Mouse (Mus musculus) heart, embryonic 13.5 days (tissue): ENCODE data around the gene Tnfsf9. TPM values are rescaled to one million over a fixed set of nuclear protein-coding genes. Genes with fewer than 3 reads are reported as not detected.
"Not testable (repeated sequence)": the region's sequence is repeated elsewhere in the genome, so short reads cannot be mapped to it uniquely, and the experiment has no call there.

ENCODE experiments used
- ATAC-seq: fragments of 200-750 bp; cut with Nextera tagmentation; 2 replicates; pipeline ENCODE4 v1.8.0; 2017; ENCODE audit warnings: moderate TSS enrichment; ENCODE audit not compliant: insufficient number of reproducible peaks, low FRiP score, low TSS enrichment; ENCODE audit errors: extremely low read depth
- H3K27ac ChIP-seq: fragments of 300-500 bp; sonication (generic); replicated peaks from 2 replicates; pipeline ENCODE4 v1.5.1; 2015; ENCODE audit warnings: moderate library complexity, mild to moderate bottlenecking, inconsistent platforms
- H3K27me3 ChIP-seq: fragments of 300-500 bp; sonication (generic); replicated peaks from 2 replicates; pipeline ENCODE4 v1.6.1; 2015; ENCODE audit warnings: mild to moderate bottlenecking, inconsistent platforms
- H3K36me3 ChIP-seq: fragments of 300-500 bp; sonication (generic); 2 replicates; pipeline ENCODE4 v1.6.1; 2015; ENCODE audit warnings: mild to moderate bottlenecking, inconsistent platforms
- H3K4me1 ChIP-seq: fragments of 300-500 bp; sonication (generic); 2 replicates; pipeline ENCODE4 v1.6.1; 2015; ENCODE audit warnings: inconsistent platforms
- H3K4me2 ChIP-seq: fragments of 300-500 bp; sonication (generic); 2 replicates; pipeline ENCODE4 v1.6.1; 2015; ENCODE audit warnings: inconsistent platforms, mild to moderate bottlenecking, moderate library complexity
- H3K4me3 ChIP-seq: fragments of 300-500 bp; sonication (generic); 2 replicates; pipeline ENCODE4 v1.5.1; 2015; ENCODE audit warnings: moderate library complexity, mild to moderate bottlenecking, inconsistent platforms
- H3K9ac ChIP-seq: fragments of 300-500 bp; sonication (generic); 2 replicates; pipeline ENCODE4 v1.6.1; 2015; ENCODE audit warnings: inconsistent platforms, mild to moderate bottlenecking, moderate library complexity
- H3K9me3 ChIP-seq: fragments of 300-500 bp; sonication (generic); 2 replicates; pipeline ENCODE4 v1.6.1; 2016; ENCODE audit warnings: inconsistent platforms
- WGBS: fragments of 180-500 bp; shearing (Covaris S2); methylation state at CpG from one replicate; pipeline ENCODE4 v1.1.7; 2015; ENCODE audit warnings: mixed read lengths; 5-methylcytosine and 5-hydroxymethylcytosine counted together
- polyA plus RNA-seq: library from polyadenylated mRNA; unstranded; fragments of >200 nt; fragmentation: Nextera tagmentation; extraction: Ambion mirVana; gene quantifications from 2 replicates; pipeline ENCODE4 v1.2.1, GENCODE M21; 2015

Gene Tnfsf9
- polyA plus RNA-seq, 1 experiment from 2014 or later: 3.2 TPM

GRCm38 (mm10) chr17:57112768-57113474 is 7.8 kb downstream of the Tnfsf9 start:
- no peaks in the 10 kb centered on the region for H3K36me3 ChIP-seq
- no peak overlapping the region for H3K27ac ChIP-seq
- H3K4me2 ChIP-seq: no peak overlapping the region
- H3K9ac ChIP-seq: no peak overlapping the region
- 74% methylated on average over 10 of the region's 10 CpGs for WGBS
- no peak for ATAC-seq
- no peaks in the 10 kb centered on the region for H3K9me3 ChIP-seq
- H3K4me1 ChIP-seq: no peaks in the 10 kb centered on the region
- peaks cover 5% of the 10 kb centered on the region; the same call in 1 of the 2 replicates for H3K27me3 ChIP-seq
- no peak overlapping the region for H3K4me3 ChIP-seq

GRCm38 (mm10) chr17:57116801-57117200 is 11.7 kb downstream of the Tnfsf9 start:
- 68% methylated on average over 2 of the region's 2 CpGs for WGBS

GRCm38 (mm10) chr17:57118524-57119349 is 13.6 kb downstream of the Tnfsf9 start:
- peaks cover 5% of the 10 kb centered on the region; the same call in 1 of the 2 replicates for H3K27me3 ChIP-seq
- no peak overlapping the region for H3K27ac ChIP-seq
- no peak overlapping the region for H3K4me3 ChIP-seq
- no peaks in the 10 kb centered on the region for H3K9me3 ChIP-seq
- H3K4me1 ChIP-seq: peaks cover 5% of the 10 kb centered on the region
- peak overlapping the region; percentile 47 for H3K4me2 ChIP-seq
- WGBS: under 1% methylated on average over 11 of the region's 11 CpGs
- H3K36me3 ChIP-seq: no peaks in the 10 kb centered on the region
- no peak overlapping the region for H3K9ac ChIP-seq
- peak; percentile 46; the same call in 1 of the 2 replicates for ATAC-seq

More at GRCm38 (mm10) chr17:57116801-57117200, 11.7 kb downstream of the Tnfsf9 start:
- Histone ChIP-seq H3K4me3 (no peak overlapping the region), H3K4me2 (no peak overlapping the region), H3K4me1 (peaks cover 5% of the 10 kb centered on the region), H3K9me3 (no peaks in the 10 kb centered on the region), H3K27ac (no peak overlapping the region), H3K27me3 (peaks cover 5% of the 10 kb centered on the region; the same call in 1 of the 2 replicates), H3K9ac (no peak overlapping the region), H3K36me3 (no peaks in the 10 kb centered on the region)
- no peak for ATAC-seq

GRCm38 (mm10) chr17:57121856-57122255 is 16.7 kb downstream of the Tnfsf9 start:
- H3K27me3 ChIP-seq: 0 out of 2 replicates have a peak, but pooled peaks cover 2% of the 10 kb centered on the region
- no peak for ATAC-seq
- no peak overlapping the region for H3K27ac ChIP-seq
- H3K4me1 ChIP-seq: peaks cover 5% of the 10 kb centered on the region
- H3K4me2 ChIP-seq: no peak overlapping the region
- 76% methylated on average over 2 of the region's 2 CpGs for WGBS
- no peaks in the 10 kb centered on the region for H3K36me3 ChIP-seq
- no peaks in the 10 kb centered on the region for H3K9me3 ChIP-seq
- H3K9ac ChIP-seq: no peak overlapping the region
- no peak overlapping the region for H3K4me3 ChIP-seq

GRCm38 (mm10) chr17:57123192-57124118 is 18.3 kb downstream of the Tnfsf9 start:
- H3K36me3 ChIP-seq: no peaks in the 10 kb centered on the region
- no peaks in the 10 kb centered on the region for H3K27me3 ChIP-seq
- WGBS: 75% methylated on average over 11 of the region's 11 CpGs
- H3K4me1 ChIP-seq: peaks cover 5% of the 10 kb centered on the region
- no peaks in the 10 kb centered on the region for H3K9me3 ChIP-seq
- H3K4me2 ChIP-seq: no peak overlapping the region
- H3K9ac ChIP-seq: no peak overlapping the region
- H3K27ac ChIP-seq: no peak overlapping the region
- ATAC-seq: no peak
- no peak overlapping the region for H3K4me3 ChIP-seq

GRCm38 (mm10) chr17:57124792-57125191 is 19.7 kb downstream of the Tnfsf9 start:
- no peak overlapping the region for H3K4me3 ChIP-seq
- no peak overlapping the region for H3K9ac ChIP-seq
- no peak for ATAC-seq
- no peaks in the 10 kb centered on the region for H3K9me3 ChIP-seq
- no peaks in the 10 kb centered on the region for H3K27me3 ChIP-seq
- no peak overlapping the region for H3K4me2 ChIP-seq
- H3K36me3 ChIP-seq: no peaks in the 10 kb centered on the region
- 74% methylated on average over 4 of the region's 4 CpGs for WGBS
- no peak overlapping the region for H3K27ac ChIP-seq
- H3K4me1 ChIP-seq: no peaks in the 10 kb centered on the region

- Histone ChIP-seq H3K4me1 (no peaks in the 10 kb centered on the region), H3K27ac (no peak overlapping the region), H3K4me3 (no peak overlapping the region), H3K36me3 (no peaks in the 10 kb centered on the region), H3K9ac (no peak overlapping the region), H3K4me2 (no peak overlapping the region), H3K27me3 (no peaks in the 10 kb centered on the region), H3K9me3 (no peaks in the 10 kb centered on the region)
- WGBS: 49% methylated on average over 3 of the region's 3 CpGs
- no peak for ATAC-seq
Measured at GRCm38 (mm10) chr17:57125853-57126622, 20.9 kb downstream of the Tnfsf9 start.

GRCm38 (mm10) chr17:57131793-57132192 is 26.7 kb downstream of the Tnfsf9 start:
- H3K4me3 ChIP-seq: no peak overlapping the region
- no peak overlapping the region for H3K27ac ChIP-seq
- no peaks in the 10 kb centered on the region for H3K36me3 ChIP-seq
- no peak overlapping the region for H3K4me2 ChIP-seq
- no peaks in the 10 kb centered on the region for H3K4me1 ChIP-seq
- H3K9me3 ChIP-seq: no peaks in the 10 kb centered on the region
- H3K27me3 ChIP-seq: no peaks in the 10 kb centered on the region
- no peak for ATAC-seq
- H3K9ac ChIP-seq: no peak overlapping the region
- WGBS: 61% methylated on average over 1 of the region's 1 CpGs

GRCm38 (mm10) chr17:57134021-57134420 is 28.9 kb downstream of the Tnfsf9 start:
- WGBS: 7% methylated on average over 3 of the region's 3 CpGs
- H3K4me1 ChIP-seq, ATAC-seq: not testable (repeated sequence)

GRCm38 (mm10) chr17:57134693-57135092 is 29.6 kb downstream of the Tnfsf9 start:
- ATAC-seq: no peak
- 57% methylated on average over 2 of the region's 2 CpGs for WGBS
- H3K4me1 ChIP-seq: no peaks in the 10 kb centered on the region

More at GRCm38 (mm10) chr17:57134021-57134420, 28.9 kb downstream of the Tnfsf9 start:
- H3K4me2 ChIP-seq, H3K4me3 ChIP-seq, H3K27me3 ChIP-seq, H3K9ac ChIP-seq, H3K9me3 ChIP-seq, H3K27ac ChIP-seq, H3K36me3 ChIP-seq: not testable (repeated sequence)

More at GRCm38 (mm10) chr17:57134693-57135092, 29.6 kb downstream of the Tnfsf9 start:
- H3K4me3 ChIP-seq: no peak overlapping the region
- H3K27ac ChIP-seq: no peak overlapping the region
- no peak overlapping the region for H3K9ac ChIP-seq
- H3K27me3 ChIP-seq: no peaks in the 10 kb centered on the region; the same call in 1 of the 2 replicates
- no peaks in the 10 kb centered on the region for H3K36me3 ChIP-seq
- no peak overlapping the region for H3K4me2 ChIP-seq
- no peaks in the 10 kb centered on the region for H3K9me3 ChIP-seq
